ENCODE assay signal across 7 mouse cellular contexts in genomic region chr10:100486701-100487096, GRCm38 (mm10). TPM values are rescaled to one million over a fixed set of nuclear protein-coding genes. Genes with fewer than 3 reads are reported as not detected.
A peak's percentile ranks its signal among the peaks of the same experiment; 100 is the strongest.
DNase-seq lines count a peak whose midpoint lies in the region; ATAC-seq and TF ChIP-seq lines count a peak whose summit lies in the region.

No protein-coding gene starts in this region.

- peak overlapping the region; percentile 88 for H3K9ac ChIP-seq in lung, embryonic 16.5 days (ENCODE audit: low read length)
- peak overlapping the region; percentile 85 for H3K9ac ChIP-seq in liver, embryonic 14.5 days (replicated peaks)

- 0% methylated on average over 13 of the region's 13 CpGs for WGBS in lung, embryonic 16.5 days
- WGBS in liver, embryonic 14.5 days (ENCODE audit: insufficient replicate concordance), result 1% methylated on average over 13 of the region's 13 CpGs
- WGBS in small intestine, adult 2 months, result 0% methylated on average over 13 of the region's 13 CpGs

- peak overlapping the region; percentile 91 for H3K4me2 ChIP-seq in lung, embryonic 16.5 days (ENCODE audit: low read depth, low read length)
- H3K4me2 ChIP-seq in liver, embryonic 14.5 days (ENCODE audit: low read depth), result peak overlapping the region; percentile 81

- no peak for TF ChIP-seq POLR2A in brain, embryonic 14.5 days (IDR thresholded peaks at IDR 0.05; ENCODE audit: borderline replicate concordance, extremely low read depth, insufficient read depth, insufficient read length, poor library complexity, severe bottlenecking)
- TF ChIP-seq POLR2A in small intestine, adult 2 months (IDR thresholded peaks at IDR 0.05; ENCODE audit: low read depth, low read length), result no peak

- H3K27ac ChIP-seq in lung, embryonic 16.5 days (ENCODE audit: low read length), result peak overlapping the region; percentile 77
- H3K27ac ChIP-seq in liver, embryonic 14.5 days, result peak overlapping the region; percentile 55
- peak overlapping the region; percentile 63 for H3K27ac ChIP-seq in small intestine, adult 2 months (ENCODE audit: insufficient read depth, low read depth, low read length)

- H3K36me3 ChIP-seq in lung, embryonic 16.5 days (ENCODE audit: control insufficient read depth, insufficient read depth, low read length), result no peaks in the 10 kb centered on the region
- no peaks in the 10 kb centered on the region for H3K36me3 ChIP-seq in liver, embryonic 14.5 days (replicated peaks; ENCODE audit: control insufficient read depth, insufficient read depth, low read depth)
- peaks cover 1% of the 10 kb centered on the region; the same call in 1 of the 2 replicates for H3K36me3 ChIP-seq in small intestine, adult 2 months (ENCODE audit: control insufficient read depth, insufficient read depth, low read length)

- peak overlapping the region; percentile 88 for H3K4me3 ChIP-seq in lung, embryonic 16.5 days (ENCODE audit: low read length)
- H3K4me3 ChIP-seq in liver, embryonic 14.5 days (ENCODE audit: insufficient read depth in 1 of 2, low read depth in 2 of 2, low read length in 2 of 2), result peak overlapping the region; percentile 87 to 96
- H3K4me3 ChIP-seq in small intestine, adult 2 months (ENCODE audit: low read depth, low read length), result peak overlapping the region; percentile 82

- TF ChIP-seq CTCF in brain, embryonic 14.5 days (IDR thresholded peaks at IDR 0.05; ENCODE audit: borderline replicate concordance, extremely low read depth, insufficient read depth, insufficient read length), result no peak
- no peak for TF ChIP-seq CTCF in liver, embryonic 14.5 days (IDR thresholded peaks at IDR 0.05; ENCODE audit: low read depth)
- TF ChIP-seq CTCF in small intestine, adult 2 months (IDR thresholded peaks at IDR 0.05; ENCODE audit: extremely low read depth, insufficient read length, insufficient replicate concordance, low read depth, low read length), result 0 out of 2 replicates have a peak, but pooled peaks have one; percentile 1

- H3K4me1 ChIP-seq in lung, embryonic 16.5 days (replicated peaks; ENCODE audit: control insufficient read depth, insufficient read depth, low read length), result 0 out of 2 replicates have a peak, but pooled peaks cover 4% of the 10 kb centered on the region
- H3K4me1 ChIP-seq in liver, embryonic 14.5 days (replicated peaks; ENCODE audit: control insufficient read depth in 2 of 2, insufficient read depth in 2 of 2, low read length in 1 of 2), result peaks cover 0 to 3% of the 10 kb centered on the region in 2 experiments; a peak in 1 of 4 replicates
- H3K4me1 ChIP-seq in small intestine, adult 2 months (ENCODE audit: control insufficient read depth, insufficient read depth, insufficient read length, low read length), result no peaks in the 10 kb centered on the region; the same call in 1 of the 2 replicates

- no peaks in the 10 kb centered on the region for H3K9me3 ChIP-seq in lung, embryonic 16.5 days (ENCODE audit: control insufficient read depth, low read length)
- H3K9me3 ChIP-seq in liver, embryonic 14.5 days (ENCODE audit: control insufficient read depth, low read length), result no peaks in the 10 kb centered on the region

- no peak for DNase-seq in lung, postnatal 14 days
- peak; percentile 68 for DNase-seq in brain, embryonic 14.5 days (ENCODE audit: low read depth)
- DNase-seq in liver, embryonic 14.5 days (ENCODE audit: low read depth in 3 of 3, low spot score in 3 of 3), result peak; percentile 14 to 22 (median 17)
- DNase-seq in ovary, postnatal 10 days (ENCODE audit: low spot score), result no peak

- H3K27me3 ChIP-seq in lung, embryonic 16.5 days (ENCODE audit: control insufficient read depth, insufficient read depth, low read depth, low read length), result no peaks in the 10 kb centered on the region
- H3K27me3 ChIP-seq in liver, embryonic 14.5 days (ENCODE audit: control insufficient read depth, insufficient read depth, low read length), result no peaks in the 10 kb centered on the region
- H3K27me3 ChIP-seq in small intestine, adult 2 months (ENCODE audit: control insufficient read depth, insufficient read depth, low read length), result no peaks in the 10 kb centered on the region

- ATAC-seq in lung, embryonic 16.5 days (ENCODE audit: low read depth), result peak; percentile 30
- peak; percentile 32 for ATAC-seq in granulocyte monocyte progenitor cell, adult 5-6 weeks (replicated peaks; ENCODE audit: poor library complexity, severe bottlenecking)
- ATAC-seq in liver, embryonic 14.5 days (ENCODE audit: insufficient read depth), result peak; percentile 22

- no peak for TF ChIP-seq EP300 in liver, embryonic 14.5 days (IDR thresholded peaks at IDR 0.05; ENCODE audit: low read depth)

RNA-seq across cellular contexts. Expression of gene Tmtc3, which starts 0.5 kb away (rescaled TPM):
- polyA plus RNA-seq in lung, embryonic 16.5 days (2015; fragmentation: Nextera tagmentation; extraction: Ambion mirVana), result 25.1 and 28.1 TPM in 2 replicates
- 9.2 and 10.7 TPM in 2 replicates for polyA plus RNA-seq in brain, embryonic 14.5 days (2012; rRNA removed)
- 10.6 and 15.8 TPM in 2 replicates for total RNA-seq in granulocyte monocyte progenitor cell, adult 5-6 weeks (2014; fragmentation: Nextera tagmentation)
- total RNA-seq in granulocyte monocyte progenitor cell, adult 5-6 weeks (2017), result 7.8 and 8.0 TPM in 2 replicates
- polyA plus RNA-seq in liver, embryonic 14.5 days (2012; rRNA removed), result 3.0 and 3.4 TPM in 2 replicates
- polyA plus RNA-seq in liver, embryonic 14.5 days (2014; fragmentation: Nextera tagmentation; extraction: Ambion mirVana), result 5.7 and 6.8 TPM in 2 replicates
- 1.6 TPM in 2 replicates for polyA plus RNA-seq in small intestine, adult 2 months (2012; rRNA removed)

RNA-seq across cellular contexts. Expression of gene Cep290, which starts 0.7 kb away (rescaled TPM):
- polyA plus RNA-seq in lung, embryonic 16.5 days (2015; fragmentation: Nextera tagmentation; extraction: Ambion mirVana), result 5.4 and 6.2 TPM in 2 replicates
- polyA plus RNA-seq in brain, embryonic 14.5 days (2012; rRNA removed), result 3.7 and 5.1 TPM in 2 replicates
- 16.8 and 22.8 TPM in 2 replicates for total RNA-seq in granulocyte monocyte progenitor cell, adult 5-6 weeks (2014; fragmentation: Nextera tagmentation)
- 12.6 and 22.3 TPM in 2 replicates for total RNA-seq in granulocyte monocyte progenitor cell, adult 5-6 weeks (2017)
- polyA plus RNA-seq in liver, embryonic 14.5 days (2012; rRNA removed), result 1.4 and 3.2 TPM in 2 replicates
- polyA plus RNA-seq in liver, embryonic 14.5 days (2014; fragmentation: Nextera tagmentation; extraction: Ambion mirVana), result 2.9 and 3.6 TPM in 2 replicates
- polyA plus RNA-seq in small intestine, adult 2 months (2012; rRNA removed), result 0.06 TPM in 1 of 2 replicates, not detected in the other

Comparison
In these comparisons a context has a peak if more than half of its experiments do, and no peak if none do; other contexts are left out.
1. DNase-seq: peak in brain, embryonic 14.5 days (single experiment) and liver, embryonic 14.5 days (3 of 3); none in lung, postnatal 14 days (single experiment) and ovary, postnatal 10 days (single experiment).
2. Peak in every context shown above with its lines, with median percentiles within 50 percentile points of each other: ATAC-seq, H3K27ac ChIP-seq and H3K4me3 ChIP-seq.